Mouse (Mus musculus) spleen, adult 2 months (tissue): ENCODE measurements at regions not wholly inside any gene's neighbourhood (a gene's known extent, or its start where the extent isn't known, plus 50 kb on each side); places are given as distances from the start of the nearest gene placed in this dataset.

Source experiments
- DNase-seq, 2 experiments: peaks; one replicate each; pipeline versions ENCODE4 v3.0.0 to v3.0.0-alpha.2; 2012 to 2021; ENCODE audit warnings: low spot score in 2 of 2, low read depth in 1 of 2
- H3K27ac ChIP-seq: fragments of 200-500 bp; 2 replicates; pipeline ENCODE4 v1.5.1; 2012; ENCODE audit warnings: low read length, inconsistent platforms; ENCODE audit not compliant: insufficient read depth
- H3K27me3 ChIP-seq: fragments of 200-500 bp; 2 replicates; pipeline ENCODE4 v1.6.1; 2012; ENCODE audit warnings: mild to moderate bottlenecking, moderate library complexity, low read length, inconsistent platforms; ENCODE audit not compliant: control insufficient read depth, insufficient read depth
- H3K36me3 ChIP-seq: fragments of 200-500 bp; 2 replicates; pipeline ENCODE4 v1.6.1; 2012; ENCODE audit warnings: mild to moderate bottlenecking, low read length, inconsistent platforms; ENCODE audit not compliant: control insufficient read depth, insufficient read depth
- H3K4me1 ChIP-seq: fragments of 200-500 bp; 2 replicates; pipeline ENCODE4 v1.6.1; 2011; ENCODE audit warnings: inconsistent platforms; ENCODE audit not compliant: control insufficient read depth, insufficient read depth, insufficient read length
- H3K4me3 ChIP-seq: fragments of 200-500 bp; 2 replicates; pipeline ENCODE4 v1.5.1; 2011; ENCODE audit warnings: mild to moderate bottlenecking, inconsistent platforms; ENCODE audit not compliant: insufficient read depth, insufficient read length; ENCODE audit errors: extremely low read depth
- CTCF ChIP-seq: fragments of 200-500 bp; IDR thresholded peaks from 2 replicates; pipeline ENCODE4 v1.5.1; 2011; ENCODE audit warnings: mild to moderate bottlenecking, inconsistent platforms; ENCODE audit not compliant: insufficient read depth, insufficient read length, insufficient replicate concordance; ENCODE audit errors: extremely low read depth
- POLR2A ChIP-seq: fragments of 200-500 bp; IDR thresholded peaks from 2 replicates; pipeline ENCODE4 v1.6.1; 2011; ENCODE audit warnings: low read depth, low read length, inconsistent platforms
- WGBS: fragments of 180-500 bp; shearing (Covaris S2); methylation state at CpG from one replicate; pipeline ENCODE4 v1.1.7; 2018; 5-methylcytosine and 5-hydroxymethylcytosine counted together

DNA sequence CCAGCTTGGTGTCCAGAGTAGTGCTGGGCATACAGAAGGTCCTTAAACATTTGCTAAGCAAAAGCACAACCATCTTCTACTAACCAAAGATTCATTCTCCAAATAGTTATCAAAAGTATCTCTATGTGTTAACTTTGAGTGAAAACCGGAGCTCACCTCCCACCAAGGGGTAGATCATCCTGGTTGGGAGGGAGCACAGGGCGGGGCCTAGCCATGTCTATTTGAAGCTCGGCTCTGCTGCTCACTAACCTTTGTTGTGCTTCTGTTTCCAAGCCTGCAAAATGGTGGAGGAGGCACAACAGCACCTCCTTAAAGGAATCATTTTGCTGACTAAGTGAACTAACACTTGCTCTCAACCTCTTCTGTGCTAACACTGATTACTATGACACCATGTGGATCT lies 77.0 kb upstream of the Caprin1 start:
- H3K36me3 ChIP-seq: no peaks in the 10 kb centered on the region
- no peak for DNase-seq
- H3K27me3 ChIP-seq: no peaks in the 10 kb centered on the region; the same call in 1 of the 2 replicates
- peaks cover 8% of the 10 kb centered on the region; the same call in 1 of the 2 replicates for H3K4me1 ChIP-seq
- TF ChIP-seq POLR2A (no peak), CTCF (no peak)
- no peak overlapping the region for H3K4me3 ChIP-seq
- WGBS: 76% methylated on average over 3 of the region's 3 CpGs
- no peak overlapping the region for H3K27ac ChIP-seq

DNA sequence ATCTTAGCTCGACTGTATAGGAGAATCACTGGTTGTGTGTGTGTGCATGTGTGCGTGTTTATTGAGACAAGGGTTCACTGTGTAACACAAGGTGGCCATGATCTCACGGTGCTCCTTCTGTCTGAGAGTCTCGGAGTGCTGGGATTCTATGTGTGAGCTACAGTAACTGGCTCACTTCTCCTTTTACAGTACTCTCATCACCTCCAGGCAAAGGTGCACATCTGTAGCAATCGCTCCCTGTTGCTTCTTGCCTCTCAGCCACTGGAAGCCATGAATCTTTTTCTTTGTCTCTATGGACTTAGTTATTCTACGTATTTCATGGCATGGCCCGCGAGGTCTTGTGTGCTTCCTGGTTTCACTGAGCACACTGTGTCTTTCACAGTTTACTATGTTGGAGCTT lies 78.3 kb upstream of the Caprin1 start:
- no peak overlapping the region for H3K4me3 ChIP-seq
- no peaks in the 10 kb centered on the region for H3K36me3 ChIP-seq
- H3K4me1 ChIP-seq: peaks cover 8% of the 10 kb centered on the region; the same call in 1 of the 2 replicates
- peak overlapping the region; percentile 27 for H3K27ac ChIP-seq
- WGBS: 81% methylated on average over 8 of the region's 8 CpGs
- TF ChIP-seq CTCF (no peak), POLR2A (no peak)
- no peaks in the 10 kb centered on the region for H3K27me3 ChIP-seq
- no peak for DNase-seq

DNA sequence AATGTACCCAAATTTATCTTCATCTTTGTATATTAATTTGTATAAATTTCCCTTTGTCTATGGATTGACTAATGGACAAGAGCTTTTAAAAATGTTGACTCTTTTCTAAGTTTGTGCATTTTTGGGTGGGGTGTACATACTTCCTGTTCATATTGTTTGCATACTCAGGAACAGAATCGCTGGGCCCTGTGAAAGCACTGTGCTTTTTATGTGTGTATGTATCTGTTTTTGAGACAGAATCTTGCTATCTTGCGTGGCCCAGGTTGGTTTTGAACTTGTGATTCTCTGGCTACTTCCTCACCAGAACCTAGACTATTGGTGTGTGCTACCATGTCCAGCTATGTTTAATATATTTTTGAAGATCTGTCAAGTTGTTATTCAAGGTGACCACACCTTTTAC lies 78.8 kb upstream of the Caprin1 start:
- WGBS: 27% methylated on average over 2 of the region's 2 CpGs
- H3K27ac ChIP-seq: no peak overlapping the region
- H3K4me3 ChIP-seq: no peak overlapping the region
- no peaks in the 10 kb centered on the region for H3K27me3 ChIP-seq
- H3K36me3 ChIP-seq: no peaks in the 10 kb centered on the region
- H3K4me1 ChIP-seq: peaks cover 8% of the 10 kb centered on the region; the same call in 1 of the 2 replicates
- TF ChIP-seq POLR2A (no peak), CTCF (no peak)
- DNase-seq: no peak

DNA sequence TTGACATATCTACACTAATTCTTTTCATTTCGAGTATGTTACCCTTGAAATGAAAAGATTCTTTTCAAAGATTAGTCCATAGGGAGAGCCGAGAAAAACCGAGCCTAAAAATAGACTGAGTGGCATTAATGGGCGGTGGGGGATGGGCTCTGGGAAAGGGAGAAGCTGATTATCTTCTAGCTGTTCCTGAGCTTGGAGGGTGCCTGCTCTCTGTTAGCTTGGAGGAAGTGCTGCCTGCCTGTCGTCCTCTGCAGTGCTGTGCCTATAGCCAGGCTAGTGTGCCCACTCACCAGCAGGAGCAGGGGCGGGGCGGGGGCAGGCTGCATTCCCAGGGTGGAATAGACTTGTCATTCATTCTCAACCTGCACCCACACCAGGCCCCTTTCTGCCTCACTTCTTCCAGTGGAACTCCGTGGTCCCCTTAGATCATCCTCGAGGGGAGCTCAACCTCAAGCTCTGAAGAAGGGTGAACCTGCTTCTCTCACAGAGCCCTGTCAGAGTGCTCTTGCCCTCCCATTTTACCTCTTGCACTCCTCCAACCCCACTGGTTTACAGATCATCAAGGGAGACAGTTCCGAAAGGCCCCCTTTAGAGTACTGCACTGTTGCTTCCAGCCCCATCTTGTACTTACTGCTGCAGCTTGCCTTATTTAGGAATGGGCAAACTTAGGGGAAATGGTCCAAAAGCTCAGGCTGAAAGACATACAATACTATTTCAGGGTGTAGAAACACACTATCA lies 76.6 kb upstream of the Lmo2 start:
- H3K27ac ChIP-seq: no peak overlapping the region
- H3K4me1 ChIP-seq: peaks cover 3% of the 10 kb centered on the region; the same call in 1 of the 2 replicates
- 41% methylated on average over 10 of the region's 10 CpGs for WGBS
- no peak overlapping the region for H3K4me3 ChIP-seq
- TF ChIP-seq CTCF (no peak), POLR2A (no peak)
- no peaks in the 10 kb centered on the region for H3K27me3 ChIP-seq
- no peaks in the 10 kb centered on the region for H3K36me3 ChIP-seq
- DNase-seq: no peak

DNA sequence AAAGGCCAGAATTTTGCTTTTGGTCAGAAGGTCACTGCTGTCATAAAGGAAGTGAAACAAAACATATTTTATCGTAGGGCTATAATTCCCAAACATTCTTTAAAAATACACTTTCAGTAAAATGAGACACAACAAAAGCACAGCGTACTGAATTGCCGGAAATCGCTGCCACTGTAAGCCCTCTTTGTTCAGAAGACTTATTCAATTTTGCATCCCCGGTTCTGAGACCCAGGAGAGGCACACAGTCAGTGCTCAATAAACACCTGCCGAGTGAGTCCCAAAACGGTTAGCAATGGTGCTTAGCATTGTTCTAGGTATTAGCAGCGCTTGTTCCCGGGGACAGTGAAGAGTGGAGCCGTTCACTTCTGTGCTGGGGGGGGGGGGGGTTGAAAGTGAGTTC lies 72.9 kb upstream of the Lmo2 start:
- no peaks in the 10 kb centered on the region for H3K36me3 ChIP-seq
- DNase-seq: no peak
- 84% methylated on average over 10 of the region's 10 CpGs for WGBS
- TF ChIP-seq CTCF (no peak), POLR2A (no peak)
- no peaks in the 10 kb centered on the region for H3K27me3 ChIP-seq
- no peak overlapping the region for H3K4me3 ChIP-seq
- H3K4me1 ChIP-seq: no peaks in the 10 kb centered on the region; the same call in 1 of the 2 replicates
- no peak overlapping the region for H3K27ac ChIP-seq

DNA sequence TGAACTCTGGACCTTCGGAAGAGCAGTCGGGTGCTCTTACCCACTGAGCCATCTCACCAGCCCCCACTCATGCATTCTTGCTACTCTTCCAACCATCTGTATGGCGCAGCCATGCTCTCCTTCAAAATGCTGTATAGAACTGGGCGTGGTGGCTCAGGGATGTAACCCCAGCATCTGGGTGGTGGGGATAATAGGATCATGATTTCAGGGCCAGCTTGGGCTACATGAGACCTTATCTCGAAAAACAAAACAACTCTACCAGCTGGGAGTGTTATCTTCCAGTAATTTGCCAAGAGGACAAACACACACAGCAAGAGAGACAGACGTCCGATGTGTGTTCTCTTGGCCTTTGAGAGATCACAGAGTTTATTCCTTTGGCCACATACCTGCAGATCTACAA lies 69.8 kb upstream of the Lmo2 start:
- Histone ChIP-seq H3K4me3 (no peak overlapping the region), H3K4me1 (peaks cover 11% of the 10 kb centered on the region; the same call in 1 of the 2 replicates), H3K36me3 (no peaks in the 10 kb centered on the region), H3K27me3 (no peaks in the 10 kb centered on the region), H3K27ac (no peak overlapping the region)
- DNase-seq: no peak
- 89% methylated on average over 7 of the region's 7 CpGs for WGBS
- TF ChIP-seq CTCF (no peak), POLR2A (no peak)

DNA sequence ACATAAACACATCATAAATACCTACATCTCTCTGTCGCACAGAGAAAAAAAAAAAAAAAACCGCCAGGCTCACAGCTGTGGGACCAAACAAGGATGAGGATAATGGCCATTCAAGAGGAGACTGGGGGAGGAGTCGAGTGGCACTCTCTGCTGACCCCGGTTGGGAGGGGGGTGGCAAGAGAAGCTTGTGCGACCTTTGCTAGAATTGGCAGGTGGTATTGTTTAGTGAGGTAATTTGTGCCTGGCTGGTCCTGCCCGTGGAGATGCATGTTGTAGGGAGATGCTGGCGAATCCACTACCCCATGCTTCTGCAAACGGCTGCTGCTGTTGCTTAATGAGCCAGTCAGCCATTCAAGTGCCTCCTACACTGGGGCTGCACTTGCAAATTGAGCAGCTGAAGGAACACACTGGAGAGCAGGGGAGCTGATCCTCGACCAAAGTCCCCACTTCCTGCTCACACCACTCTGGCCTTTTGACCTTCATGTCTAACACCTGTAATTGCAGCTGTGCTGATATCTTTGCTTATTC lies 66.5 kb upstream of the Lmo2 start:
- DNase-seq: no peak
- no peaks in the 10 kb centered on the region for H3K27me3 ChIP-seq
- no peak overlapping the region for H3K4me3 ChIP-seq
- TF ChIP-seq POLR2A: no peak
- TF ChIP-seq CTCF: no peak
- WGBS: 56% methylated on average over 9 of the region's 9 CpGs
- peaks cover 23% of the 10 kb centered on the region; the same call in 1 of the 2 replicates for H3K4me1 ChIP-seq
- no peak overlapping the region for H3K27ac ChIP-seq
- no peaks in the 10 kb centered on the region for H3K36me3 ChIP-seq
